Mouse (Mus musculus): ENCODE measurements at regions not wholly inside any gene's neighbourhood (a gene's known extent, or its start where the extent isn't known, plus 50 kb on each side); places are given as distances from the start of the nearest gene placed in this dataset.

GRCm38 (mm10) chr10:96724436-96725175, 107.8 kb downstream of the Btg1 start:
- in situ Hi-C loops (cut with MseI, MboI) = no loop called here

- in situ Hi-C loops (cut with MseI, MboI) = no loop called here
These were observed 110.3 kb downstream of the Btg1 start for GRCm38 (mm10) chr10:96726801-96727780.

- in situ Hi-C loops (cut with MseI, MboI) = no loop called here
These were observed 116.8 kb downstream of the Btg1 start for GRCm38 (mm10) chr10:96733581-96733980.

- in situ Hi-C loops (cut with MseI, MboI) = no loop called here
These were observed 118.3 kb downstream of the Btg1 start for GRCm38 (mm10) chr10:96735146-96735545.

- in situ Hi-C loops (cut with MseI, MboI) = no loop called here
These were observed 119.3 kb downstream of the Btg1 start for GRCm38 (mm10) chr10:96735885-96736628.

GRCm38 (mm10) chr10:96737972-96738371, 121.2 kb downstream of the Btg1 start:
- in situ Hi-C loops (cut with MseI, MboI) = no loop called here

- in situ Hi-C loops (cut with MseI, MboI) = no loop called here
These were observed 121.8 kb downstream of the Btg1 start for GRCm38 (mm10) chr10:96738606-96739005.

- in situ Hi-C loops (cut with MseI, MboI) = no loop called here
These were observed 127.5 kb downstream of the Btg1 start for GRCm38 (mm10) chr10:96744167-96744777.

GRCm38 (mm10) chr10:96747015-96747663, 130.3 kb downstream of the Btg1 start:
- in situ Hi-C loops (cut with MseI, MboI) = no loop called here

- in situ Hi-C loops (cut with MseI, MboI) = no loop called here
These were observed 134.1 kb downstream of the Btg1 start for GRCm38 (mm10) chr10:96750861-96751260.

- in situ Hi-C loops (cut with MseI, MboI) = no loop called here
These were observed 134.9 kb downstream of the Btg1 start for GRCm38 (mm10) chr10:96751580-96752264.

GRCm38 (mm10) chr10:96752531-96752930, 135.7 kb downstream of the Btg1 start:
- in situ Hi-C loops (cut with MseI, MboI) = no loop called here

GRCm38 (mm10) chr10:96753521-96753920, 136.7 kb downstream of the Btg1 start:
- in situ Hi-C loops (cut with MseI, MboI) = no loop called here

GRCm38 (mm10) chr10:96755674-96756073, 138.9 kb downstream of the Btg1 start:
- in situ Hi-C loops (cut with MseI, MboI) = no loop called here

GRCm38 (mm10) chr10:96756355-96757084, 139.7 kb downstream of the Btg1 start:
- in situ Hi-C loops (cut with MseI, MboI) = no loop called here

GRCm38 (mm10) chr10:96757311-96757710, 140.5 kb downstream of the Btg1 start:
- in situ Hi-C loops (cut with MseI, MboI) = no loop called here

- in situ Hi-C loops (cut with MseI, MboI) = no loop called here
These were observed 144.8 kb downstream of the Btg1 start for GRCm38 (mm10) chr10:96761601-96762000.

GRCm38 (mm10) chr10:96765626-96766025, 148.8 kb downstream of the Btg1 start:
- in situ Hi-C loops (cut with MseI, MboI) = no loop called here

- in situ Hi-C loops (cut with MseI, MboI) = no loop called here
These were observed 161.4 kb downstream of the Btg1 start for GRCm38 (mm10) chr10:96778220-96778619.

- in situ Hi-C loops (cut with MseI, MboI) = no loop called here
These were observed 167.2 kb downstream of the Btg1 start for GRCm38 (mm10) chr10:96783966-96784365.
